Mouse (Mus musculus) limb, embryonic 11.5 days (tissue): ENCODE measurements at regions not wholly inside any gene's neighbourhood (a gene's known extent, or its start where the extent isn't known, plus 50 kb on each side); places are given as distances from the start of the nearest gene placed in this dataset.

Experiments used
- ATAC-seq: fragments of 200-750 bp; cut with Nextera tagmentation; 2 replicates; pipeline ENCODE4 v1.8.0; 2017; ENCODE audit warnings: low read depth; ENCODE audit not compliant: insufficient number of reproducible peaks, low FRiP score, low TSS enrichment
- DNase-seq: peaks from one replicate; pipeline ENCODE4 v3.0.0-alpha.2; 2015; ENCODE audit warnings: low spot score
- H3K27ac ChIP-seq: fragments of 300-500 bp; sonication (generic); replicated peaks from 2 replicates; pipeline ENCODE4 v1.5.1; 2014; ENCODE audit warnings: low read depth, mild to moderate bottlenecking, low read length
- H3K27me3 ChIP-seq: fragments of 300-500 bp; sonication (generic); 2 replicates; pipeline ENCODE4 v1.6.1; 2014; ENCODE audit warnings: mild to moderate bottlenecking, low read length, mixed read lengths; ENCODE audit not compliant: control insufficient read depth, insufficient read depth
- H3K36me3 ChIP-seq: fragments of 300-500 bp; sonication (generic); 2 replicates; pipeline ENCODE4 v1.6.1; 2014; ENCODE audit warnings: mild to moderate bottlenecking, low read length, moderate library complexity, mixed read lengths; ENCODE audit not compliant: control insufficient read depth, insufficient read depth
- H3K4me1 ChIP-seq: fragments of 300-500 bp; sonication (generic); 2 replicates; pipeline ENCODE4 v1.6.1; 2014; ENCODE audit warnings: low read length, mixed read lengths; ENCODE audit not compliant: control insufficient read depth, insufficient read depth
- H3K4me2 ChIP-seq: fragments of 300-500 bp; sonication (generic); 2 replicates; pipeline ENCODE4 v1.6.1; 2014; ENCODE audit warnings: low read depth, mild to moderate bottlenecking, moderate library complexity; ENCODE audit not compliant: severe bottlenecking
- H3K4me3 ChIP-seq: fragments of 300-500 bp; sonication (generic); 2 replicates; pipeline ENCODE4 v1.5.1; 2014; ENCODE audit warnings: low read depth, low read length
- H3K9ac ChIP-seq: fragments of 300-500 bp; sonication (generic); 2 replicates; pipeline ENCODE4 v1.6.1; 2014; ENCODE audit warnings: mild to moderate bottlenecking, low read length
- H3K9me3 ChIP-seq: fragments of 300-500 bp; sonication (generic); 2 replicates; pipeline ENCODE4 v1.6.1; 2016; ENCODE audit warnings: low read length; ENCODE audit not compliant: control insufficient read depth
- WGBS: fragments of 180-500 bp; shearing (Covaris S2); extraction: QIAGEN DNeasy Blood & Tissue Kit; methylation state at CpG from one replicate; pipeline ENCODE4 v1.1.7; 2014; 5-methylcytosine and 5-hydroxymethylcytosine counted together

DNA sequence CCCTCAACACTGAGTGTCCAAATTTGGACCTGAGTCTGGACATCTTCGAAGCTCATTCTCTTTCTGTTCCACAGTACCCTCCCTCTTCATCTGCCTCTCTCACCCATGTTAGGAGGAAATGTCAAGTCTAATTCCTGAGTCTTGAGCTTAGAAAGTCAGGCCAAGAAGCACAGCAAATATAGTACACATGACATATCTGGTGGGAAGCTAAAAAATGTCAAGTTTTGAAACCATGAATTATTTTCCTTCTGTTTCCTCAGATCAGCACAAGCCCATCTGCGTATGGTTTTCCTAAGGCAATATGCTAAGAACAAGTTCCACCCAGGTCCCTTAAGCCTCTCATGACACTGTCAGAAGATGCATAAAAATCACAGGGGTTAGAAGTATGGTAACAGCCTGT lies 553.6 kb upstream of the Cdh11 start:
- WGBS, result 88% methylated on average over 2 of the region's 2 CpGs
- Histone ChIP-seq H3K9me3 (no peaks in the 10 kb centered on the region), H3K4me3 (no peak overlapping the region), H3K9ac (no peak overlapping the region), H3K36me3 (no peaks in the 10 kb centered on the region), H3K4me1 (no peaks in the 10 kb centered on the region), H3K27ac (no peak overlapping the region), H3K4me2 (no peak overlapping the region), H3K27me3 (no peaks in the 10 kb centered on the region)
- DNase-seq (no peak), ATAC-seq (no peak)

DNA sequence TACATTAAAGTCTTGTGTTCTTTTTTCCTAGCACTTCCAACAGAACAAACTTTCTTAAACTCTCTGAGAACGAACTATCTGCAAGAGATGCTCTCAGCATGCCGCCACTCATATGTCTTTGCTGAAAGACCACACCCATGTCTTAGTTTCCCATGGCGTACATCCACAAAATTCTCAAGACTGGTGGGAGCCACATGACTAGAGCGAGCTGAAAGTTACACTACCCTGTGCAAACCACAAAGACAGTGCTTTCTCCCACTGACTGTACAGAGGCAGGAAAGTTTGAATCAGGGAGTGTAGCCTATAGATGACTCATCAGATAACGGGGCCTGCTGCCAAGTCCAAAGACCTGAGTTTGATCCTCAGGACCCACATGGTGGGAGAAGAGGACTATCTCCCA lies 554.5 kb upstream of the Cdh11 start:
- H3K9me3 ChIP-seq, result no peaks in the 10 kb centered on the region
- no peak overlapping the region for H3K4me2 ChIP-seq
- H3K4me1 ChIP-seq, result no peaks in the 10 kb centered on the region
- no peak overlapping the region for H3K4me3 ChIP-seq
- DNase-seq, result no peak
- H3K27ac ChIP-seq, result no peak overlapping the region
- H3K9ac ChIP-seq, result no peak overlapping the region
- WGBS, result 93% methylated on average over 5 of the region's 5 CpGs
- no peaks in the 10 kb centered on the region for H3K36me3 ChIP-seq
- H3K27me3 ChIP-seq, result no peaks in the 10 kb centered on the region
- ATAC-seq, result no peak

DNA sequence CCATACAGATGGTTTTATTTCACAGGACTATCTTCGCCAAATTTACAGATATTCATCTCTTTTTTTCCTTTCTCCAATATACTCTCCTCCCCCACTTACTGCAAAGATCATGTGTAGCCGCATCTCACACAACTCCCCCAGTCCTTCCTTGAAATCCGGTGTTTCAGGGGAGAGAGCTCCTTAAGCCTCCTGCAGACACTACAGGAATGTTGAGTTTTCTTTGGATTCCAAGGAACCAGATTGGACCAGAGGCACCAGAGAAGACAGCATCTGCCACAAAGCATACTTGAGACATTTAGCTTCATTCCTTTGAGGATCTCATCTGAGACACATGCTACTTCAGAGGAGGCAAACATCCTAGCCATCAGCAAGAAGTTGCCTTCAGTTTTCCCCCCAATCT lies 558.4 kb upstream of the Cdh11 start:
- WGBS, result 91% methylated on average over 3 of the region's 3 CpGs

DNA sequence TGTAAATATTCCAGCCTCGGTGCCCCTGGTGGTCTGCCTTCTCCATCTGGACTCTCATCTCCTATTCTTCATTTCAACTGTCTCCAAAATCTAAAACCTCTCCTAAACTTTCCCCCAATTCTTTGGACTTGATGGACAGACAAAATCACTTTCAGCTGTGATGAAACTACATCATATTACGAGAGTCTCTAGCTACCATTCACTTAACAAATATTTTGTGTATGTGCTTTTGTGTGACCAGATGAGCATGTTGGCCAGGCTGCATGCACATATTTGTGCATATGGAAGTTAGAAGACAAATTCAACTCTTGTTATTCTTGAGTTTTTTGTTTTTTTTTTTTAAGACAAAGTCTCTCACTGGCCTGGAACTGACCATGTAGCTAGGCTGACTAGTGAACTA lies 559.4 kb upstream of the Cdh11 start:
- 89% methylated on average over 2 of the region's 2 CpGs for WGBS
- DNase-seq, result no peak
- H3K36me3 ChIP-seq, result no peaks in the 10 kb centered on the region
- H3K4me1 ChIP-seq, result peaks cover 3% of the 10 kb centered on the region; the same call in 1 of the 2 replicates
- ATAC-seq, result no peak
- H3K9me3 ChIP-seq, result no peaks in the 10 kb centered on the region
- H3K4me2 ChIP-seq, result no peak overlapping the region
- H3K27ac ChIP-seq, result no peak overlapping the region
- no peaks in the 10 kb centered on the region for H3K27me3 ChIP-seq
- H3K9ac ChIP-seq, result no peak overlapping the region
- no peak overlapping the region for H3K4me3 ChIP-seq

More for the DNA sequence above, 558.4 kb upstream of the Cdh11 start:
- peaks cover 3% of the 10 kb centered on the region; the same call in 1 of the 2 replicates for H3K4me1 ChIP-seq
- H3K9ac ChIP-seq, result no peak overlapping the region
- H3K36me3 ChIP-seq, result no peaks in the 10 kb centered on the region
- no peak for ATAC-seq
- no peaks in the 10 kb centered on the region for H3K27me3 ChIP-seq
- H3K9me3 ChIP-seq, result no peaks in the 10 kb centered on the region
- no peak overlapping the region for H3K27ac ChIP-seq
- H3K4me3 ChIP-seq, result no peak overlapping the region
- H3K4me2 ChIP-seq, result no peak overlapping the region
- no peak for DNase-seq

DNA sequence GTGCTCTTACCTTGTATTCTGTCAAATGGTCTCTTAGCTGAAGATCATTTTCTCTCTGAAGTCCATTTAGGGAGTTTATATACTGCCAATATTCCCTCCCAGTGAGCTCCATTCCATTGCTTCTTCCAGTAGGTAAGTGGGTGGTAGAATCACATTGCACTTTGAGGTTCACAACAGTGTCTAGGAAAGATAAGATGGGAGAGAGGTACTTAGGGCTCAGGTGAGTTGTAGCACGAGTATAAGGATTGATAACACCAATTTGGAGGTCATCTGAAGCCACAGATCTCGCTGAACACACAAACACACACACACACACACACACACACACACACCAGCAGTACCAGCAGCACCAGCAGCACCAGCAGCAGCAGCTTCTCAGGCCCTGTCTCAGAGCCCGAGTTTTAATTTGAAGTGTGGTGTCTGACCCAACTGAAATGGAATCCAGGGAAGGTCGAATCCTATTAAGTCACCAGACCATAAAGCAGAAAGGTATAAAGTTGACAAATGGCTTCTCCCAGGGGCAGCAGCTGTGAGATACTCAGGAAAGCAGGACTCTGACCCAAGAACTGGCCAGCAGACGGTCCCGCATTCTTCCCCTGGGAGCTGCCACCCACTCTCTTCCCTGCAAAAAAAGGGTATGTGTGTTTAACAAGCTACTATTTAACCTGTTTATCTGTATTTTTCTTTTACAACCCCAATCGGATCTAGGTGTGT lies 561.9 kb upstream of the Cdh11 start:
- DNase-seq, result peak; percentile 23
- Histone ChIP-seq H3K9me3 (no peaks in the 10 kb centered on the region), H3K4me1 (peaks cover 3% of the 10 kb centered on the region; the same call in 1 of the 2 replicates), H3K9ac (no peak overlapping the region), H3K27me3 (no peaks in the 10 kb centered on the region), H3K4me2 (no peak overlapping the region), H3K36me3 (no peaks in the 10 kb centered on the region), H3K4me3 (no peak overlapping the region), H3K27ac (no peak overlapping the region)
- WGBS, result 28% methylated on average over 7 of the region's 7 CpGs
- no peak for ATAC-seq

DNA sequence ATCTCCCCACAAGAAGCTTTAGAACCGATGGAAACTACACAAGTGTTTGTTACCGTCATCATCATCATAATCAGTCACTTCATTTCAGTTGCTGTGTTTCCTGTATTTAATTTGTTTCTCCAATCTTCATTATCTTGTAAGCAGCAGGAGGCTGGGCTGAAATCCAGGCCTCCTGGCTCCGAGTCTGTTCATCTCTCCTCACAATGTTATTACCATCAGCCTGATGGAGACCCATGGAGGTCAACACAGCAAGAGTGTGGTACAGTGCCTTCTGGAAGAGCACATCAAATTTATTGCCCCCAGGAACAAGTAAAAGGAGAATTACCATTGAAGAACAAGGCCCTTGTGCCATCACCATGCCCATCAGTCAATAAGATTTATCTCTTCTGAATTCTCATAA lies 576.3 kb upstream of the Cdh11 start:
- no peak for ATAC-seq
- Histone ChIP-seq H3K4me3 (no peak overlapping the region), H3K4me1 (no peaks in the 10 kb centered on the region), H3K4me2 (no peak overlapping the region), H3K27ac (no peak overlapping the region), H3K27me3 (no peaks in the 10 kb centered on the region), H3K36me3 (no peaks in the 10 kb centered on the region), H3K9ac (no peak overlapping the region), H3K9me3 (no peaks in the 10 kb centered on the region)
- 58% methylated on average over 3 of the region's 3 CpGs for WGBS
- no peak for DNase-seq

DNA sequence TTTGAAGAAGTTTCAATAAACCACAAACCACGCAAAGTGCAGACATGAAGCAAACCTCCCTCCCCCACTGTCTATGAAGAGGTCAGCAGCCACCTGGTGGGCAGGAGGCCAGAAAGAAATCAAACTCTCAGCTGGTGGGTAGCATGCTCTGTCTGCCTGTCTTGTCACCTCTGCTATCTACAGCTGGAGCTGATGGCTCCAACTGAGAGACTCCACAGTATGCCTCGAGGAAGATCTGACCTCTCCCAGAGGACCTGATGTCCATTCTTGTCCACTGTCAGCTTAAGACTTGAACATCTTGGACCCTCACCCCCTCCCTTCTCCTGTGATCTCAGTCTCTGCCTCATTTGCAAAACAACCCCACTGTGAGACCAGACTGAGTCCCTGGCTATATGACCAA lies 585.0 kb upstream of the Cdh11 start:
- Histone ChIP-seq H3K27me3 (no peaks in the 10 kb centered on the region), H3K9ac (no peak overlapping the region), H3K27ac (no peak overlapping the region), H3K4me1 (no peaks in the 10 kb centered on the region), H3K9me3 (no peaks in the 10 kb centered on the region), H3K36me3 (no peaks in the 10 kb centered on the region), H3K4me2 (no peak overlapping the region), H3K4me3 (no peak overlapping the region)
- WGBS, result 64% methylated on average over 2 of the region's 2 CpGs
- no peak for ATAC-seq
- DNase-seq, result no peak

DNA sequence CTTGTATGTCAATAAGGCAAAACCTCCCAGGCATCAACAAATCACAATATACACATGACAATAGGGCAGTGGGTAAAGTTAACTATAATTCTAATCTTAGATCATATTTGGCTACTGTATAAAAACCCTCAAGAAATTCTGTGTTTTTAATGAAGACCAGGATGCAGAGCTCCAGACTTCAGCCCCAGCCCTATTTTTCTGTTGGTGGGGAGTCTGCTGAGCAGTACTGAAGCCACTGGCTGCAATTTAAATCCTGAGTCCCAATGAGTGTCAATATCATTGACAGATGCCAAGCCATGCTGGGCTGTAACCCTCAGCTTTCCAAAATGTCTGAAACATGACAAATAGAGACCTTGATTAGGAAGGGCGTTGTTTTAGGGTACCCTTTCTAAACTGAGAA lies 587.6 kb upstream of the Cdh11 start:
- Histone ChIP-seq H3K27me3 (no peaks in the 10 kb centered on the region), H3K4me3 (no peak overlapping the region), H3K9me3 (no peaks in the 10 kb centered on the region), H3K27ac (no peak overlapping the region), H3K4me1 (no peaks in the 10 kb centered on the region), H3K36me3 (no peaks in the 10 kb centered on the region), H3K4me2 (no peak overlapping the region), H3K9ac (no peak overlapping the region)
- ATAC-seq (no peak), DNase-seq (no peak)
- WGBS, result 77% methylated on average over 1 of the region's 1 CpGs

DNA sequence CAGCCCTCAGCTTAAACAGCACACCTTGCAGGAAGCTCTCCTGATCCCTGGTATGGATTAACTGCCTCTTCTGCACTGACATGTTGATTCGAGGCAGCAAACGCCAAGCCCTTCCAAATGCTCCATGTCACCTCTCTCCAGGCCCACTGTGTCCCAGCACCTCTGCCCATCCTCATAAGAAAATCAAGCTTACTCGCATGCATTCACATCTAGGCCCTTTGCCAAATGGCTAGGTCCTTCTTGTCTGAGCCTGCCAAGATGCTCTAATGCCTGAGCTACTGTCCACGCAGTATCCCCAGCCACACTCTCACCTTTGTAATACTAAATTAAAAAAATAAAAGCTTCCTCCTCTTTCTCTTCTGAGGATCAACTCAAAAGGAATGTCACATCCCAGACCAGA lies 588.7 kb upstream of the Cdh11 start:
- Histone ChIP-seq H3K4me3 (no peak overlapping the region), H3K27ac (no peak overlapping the region), H3K27me3 (no peaks in the 10 kb centered on the region), H3K36me3 (no peaks in the 10 kb centered on the region), H3K4me1 (no peaks in the 10 kb centered on the region), H3K9ac (no peak overlapping the region), H3K4me2 (no peak overlapping the region), H3K9me3 (no peaks in the 10 kb centered on the region)
- 68% methylated on average over 4 of the region's 4 CpGs for WGBS
- ATAC-seq (no peak), DNase-seq (no peak)
